Mouse (Mus musculus) WW6 (cell line): ENCODE measurements around the gene Ctu2.

ENCODE experiments used
- DNase-seq: peaks from one replicate; pipeline ENCODE4 v3.0.0-alpha.2; 2013; ENCODE audit warnings: low read depth, low spot score

Gene Ctu2

DNA sequence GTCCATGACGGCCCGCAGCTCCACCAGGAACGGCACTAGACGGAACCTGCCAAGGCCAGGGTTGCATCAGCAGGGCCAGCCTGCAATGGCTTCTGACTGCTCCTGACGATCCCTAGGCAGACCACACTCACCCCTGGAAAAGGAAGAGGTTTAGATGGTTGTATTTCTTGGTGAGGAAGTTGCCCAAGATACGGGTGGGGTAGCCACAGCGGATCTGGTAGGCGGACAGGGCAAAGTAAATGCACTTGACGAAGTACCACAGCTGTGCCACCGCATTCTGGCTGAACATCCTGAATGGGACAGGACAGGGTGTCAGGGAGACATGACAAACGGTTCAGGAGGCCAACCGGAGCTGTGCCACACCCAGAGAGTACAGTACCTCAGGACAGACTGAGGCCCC lies 8.9 kb downstream of the Ctu2 start:
- no peak for DNase-seq

DNA sequence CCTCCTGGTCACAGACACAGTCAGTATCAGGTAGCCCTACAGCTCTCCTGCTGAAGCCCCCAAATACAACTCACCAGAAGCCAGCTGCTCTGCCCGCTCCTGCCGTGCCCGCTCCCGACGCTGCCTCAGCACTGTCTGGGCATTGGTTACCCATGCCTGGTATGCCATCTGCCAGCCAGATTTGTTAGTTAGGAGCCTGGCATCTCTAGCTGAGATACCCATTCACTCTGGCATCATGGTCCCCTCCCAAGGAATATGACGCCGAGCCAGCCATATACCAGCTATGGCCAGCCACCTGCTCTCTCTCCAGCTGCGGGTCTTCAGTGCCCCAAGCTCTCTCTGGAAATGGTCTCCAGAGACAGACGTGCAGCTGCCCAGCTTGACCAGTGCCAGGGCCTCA lies 12.4 kb downstream of the Ctu2 start:
- DNase-seq, result no peak

DNA sequence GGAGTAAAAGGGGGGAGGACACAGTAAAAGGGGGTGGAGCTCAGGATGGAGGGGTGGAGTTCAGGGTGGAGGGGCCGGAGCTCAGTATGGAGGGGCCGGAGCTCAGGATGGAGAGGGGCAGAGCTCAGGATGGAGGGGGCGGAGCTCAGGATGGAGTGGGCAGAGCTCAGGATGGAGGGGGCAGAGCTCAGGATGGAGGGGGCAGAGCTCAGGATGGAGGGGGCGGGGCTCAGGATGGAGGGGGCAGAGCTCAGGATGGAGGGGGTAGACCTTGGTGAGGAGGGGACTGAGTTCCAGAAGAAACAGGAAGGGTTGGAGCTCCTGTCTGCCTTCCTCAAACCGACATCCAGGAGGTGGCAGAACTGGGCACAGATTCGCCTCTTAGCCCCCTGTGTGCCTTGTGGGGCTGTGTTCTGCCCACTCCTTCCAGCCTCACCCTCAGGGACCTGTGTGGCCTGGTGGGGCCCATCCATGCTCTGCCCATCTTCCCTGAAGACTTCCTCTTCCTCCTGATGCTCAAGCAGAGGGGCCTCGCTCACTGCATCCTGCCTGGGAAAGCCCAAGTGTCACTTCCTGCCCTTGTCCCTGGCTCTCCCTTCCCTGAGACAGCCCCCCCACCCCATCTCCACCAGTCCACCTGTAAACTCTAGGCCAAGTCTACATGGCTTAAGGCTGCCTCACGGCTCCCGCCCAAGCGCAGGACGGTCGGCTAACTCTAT lies 21.2 kb downstream of the Ctu2 start:
- no peak for DNase-seq

DNA sequence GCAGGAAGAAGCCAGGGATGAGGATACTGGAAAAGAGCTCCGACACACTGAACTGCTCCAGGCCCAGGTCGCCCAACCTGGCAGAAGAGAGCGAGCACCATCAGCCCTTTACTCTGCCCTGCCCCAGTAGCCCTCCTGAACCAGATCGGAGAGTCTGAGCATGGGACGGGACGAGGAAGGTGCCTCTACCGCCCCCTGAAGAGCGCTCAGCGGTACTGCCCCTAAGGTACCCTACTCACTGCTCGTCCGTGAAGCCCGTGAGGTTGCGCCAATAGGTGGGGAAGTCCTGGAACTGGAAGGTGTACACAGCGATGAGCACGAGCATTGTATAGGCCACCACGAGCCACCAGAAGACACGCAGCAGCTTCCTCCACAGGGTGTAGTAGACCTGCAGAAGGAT lies 22.0 kb downstream of the Ctu2 start:
- peak; percentile 75 for DNase-seq

DNA sequence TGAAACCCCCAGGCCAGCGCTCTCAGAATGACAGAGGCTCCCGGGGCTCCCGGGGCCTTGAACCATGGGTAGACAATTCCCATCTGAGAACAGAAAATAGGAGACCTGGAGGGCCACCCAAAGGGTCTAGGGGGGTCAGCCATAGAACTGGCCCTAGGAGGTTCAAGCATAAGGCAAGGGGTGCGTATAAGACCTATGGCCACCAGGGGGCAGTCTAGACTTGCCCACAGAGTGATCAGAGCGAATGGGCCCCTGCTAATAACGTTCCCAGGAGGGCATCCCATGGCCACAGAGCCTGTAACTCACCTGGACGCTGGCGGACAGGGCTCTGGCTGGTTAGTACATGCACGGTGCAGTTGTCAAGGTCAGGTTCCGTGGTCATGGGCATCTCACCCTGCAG lies 24.9 kb downstream of the Ctu2 start:
- peak; percentile 49 for DNase-seq

DNA sequence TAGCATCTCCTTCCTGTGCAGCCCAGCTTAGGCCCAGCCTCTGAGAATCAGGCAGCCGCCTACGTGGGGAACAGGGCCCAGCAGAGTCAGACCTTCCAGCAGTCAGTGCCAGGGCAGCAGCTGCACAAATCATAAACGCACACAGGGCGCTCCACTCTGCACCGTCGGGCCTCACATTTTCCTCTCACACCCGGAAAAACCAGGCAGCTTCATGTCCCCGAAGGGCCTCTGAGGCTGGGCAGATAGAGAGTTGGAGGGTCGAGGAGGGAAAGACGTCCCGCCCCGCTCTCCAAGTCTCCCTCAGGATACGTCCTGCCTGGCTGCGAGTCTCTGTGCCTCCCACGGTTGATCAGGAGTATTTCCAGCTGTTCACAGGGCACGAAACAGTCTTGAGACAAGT lies 35.6 kb downstream of the Ctu2 start:
- DNase-seq, result no peak

DNA sequence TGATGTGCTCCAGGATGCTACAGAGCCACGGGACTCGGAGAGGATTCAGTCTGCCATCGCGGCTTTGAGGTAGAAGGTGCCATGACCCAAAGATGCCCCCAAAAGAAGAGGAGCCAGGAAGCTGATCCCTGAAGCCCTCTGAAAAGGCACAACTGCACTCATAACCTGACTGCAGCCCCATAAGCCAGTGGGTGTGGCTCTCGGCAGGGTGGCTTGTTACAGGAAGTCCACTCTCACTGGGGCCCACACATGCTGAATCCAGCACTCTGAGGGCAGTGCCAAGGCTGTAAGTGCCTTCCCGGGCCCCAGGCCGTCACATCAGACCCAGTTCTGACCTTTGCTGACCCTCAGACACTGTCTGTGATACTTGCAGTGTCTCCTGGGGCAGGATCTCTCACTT lies 36.4 kb downstream of the Ctu2 start:
- no peak for DNase-seq

DNA sequence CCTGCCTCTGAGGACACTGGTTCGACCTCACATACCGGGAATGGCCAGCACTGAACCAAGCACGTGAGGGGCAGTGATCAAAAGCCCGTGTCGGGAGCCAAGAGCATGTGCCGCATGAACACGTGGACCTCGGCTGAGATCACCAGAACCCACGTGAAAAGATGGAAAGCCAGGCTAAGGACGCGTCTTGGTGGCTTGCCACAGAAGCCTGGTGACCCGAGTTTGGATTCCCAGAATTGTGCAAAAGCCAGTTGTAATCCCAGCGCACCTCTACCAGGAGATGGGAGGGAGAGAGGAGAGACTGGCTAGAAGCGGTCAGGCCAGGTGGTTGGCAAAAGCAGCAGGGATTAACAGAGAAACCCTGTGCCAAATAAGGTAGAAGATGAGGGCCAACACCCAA lies 39.8 kb downstream of the Ctu2 start:
- no peak for DNase-seq

DNA sequence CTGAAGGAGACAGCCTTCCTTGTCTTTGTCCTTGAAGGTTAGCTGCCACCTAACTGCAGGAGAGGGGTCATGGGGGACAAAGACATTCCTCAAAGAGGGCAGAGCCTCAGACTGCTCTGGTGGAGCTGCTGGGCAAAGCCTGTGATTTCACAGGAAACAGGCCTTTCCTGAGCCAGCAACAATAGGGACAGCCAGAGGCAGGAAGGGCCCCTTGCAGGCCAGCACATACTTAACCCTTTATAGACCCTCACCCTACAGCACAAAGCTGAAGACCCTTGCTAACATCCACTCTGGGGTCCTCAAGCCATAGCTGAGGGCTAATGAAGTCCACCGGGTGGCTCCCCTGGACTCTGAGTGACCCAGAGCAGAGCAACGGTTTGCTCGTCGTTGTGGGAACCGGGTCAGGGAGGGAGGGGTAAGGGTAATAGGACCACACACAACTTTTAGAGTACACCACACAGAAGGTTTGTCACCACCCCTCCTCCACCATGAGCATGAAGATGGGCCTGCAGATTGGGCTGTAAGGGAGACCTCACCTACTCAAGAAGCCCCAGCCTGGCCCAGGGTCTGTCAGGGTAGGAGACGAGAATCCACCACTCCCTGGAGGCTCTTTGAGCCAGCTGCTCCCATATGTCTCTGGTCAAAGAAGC lies 41.7 kb downstream of the Ctu2 start:
- no peak for DNase-seq

DNA sequence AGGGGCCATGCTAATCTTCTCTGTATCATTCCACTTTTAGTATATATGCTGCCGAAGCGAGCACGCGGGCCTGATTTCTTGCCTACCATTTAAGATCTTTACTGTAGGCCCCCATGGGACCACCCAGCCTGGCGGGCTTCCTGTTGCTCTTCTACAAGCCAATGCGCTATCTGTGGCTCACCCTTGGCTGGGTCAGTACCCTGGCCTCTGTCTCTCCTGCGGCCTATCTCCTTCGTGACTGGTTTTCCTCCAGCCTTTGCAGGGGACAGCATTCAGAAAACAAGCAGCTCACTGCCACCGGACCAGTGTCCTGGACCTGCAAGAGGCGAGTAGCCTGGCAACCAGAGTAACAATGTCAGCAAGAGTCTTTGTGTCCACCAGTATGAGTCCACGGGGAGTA lies 44.7 kb downstream of the Ctu2 start:
- no peak for DNase-seq

DNA sequence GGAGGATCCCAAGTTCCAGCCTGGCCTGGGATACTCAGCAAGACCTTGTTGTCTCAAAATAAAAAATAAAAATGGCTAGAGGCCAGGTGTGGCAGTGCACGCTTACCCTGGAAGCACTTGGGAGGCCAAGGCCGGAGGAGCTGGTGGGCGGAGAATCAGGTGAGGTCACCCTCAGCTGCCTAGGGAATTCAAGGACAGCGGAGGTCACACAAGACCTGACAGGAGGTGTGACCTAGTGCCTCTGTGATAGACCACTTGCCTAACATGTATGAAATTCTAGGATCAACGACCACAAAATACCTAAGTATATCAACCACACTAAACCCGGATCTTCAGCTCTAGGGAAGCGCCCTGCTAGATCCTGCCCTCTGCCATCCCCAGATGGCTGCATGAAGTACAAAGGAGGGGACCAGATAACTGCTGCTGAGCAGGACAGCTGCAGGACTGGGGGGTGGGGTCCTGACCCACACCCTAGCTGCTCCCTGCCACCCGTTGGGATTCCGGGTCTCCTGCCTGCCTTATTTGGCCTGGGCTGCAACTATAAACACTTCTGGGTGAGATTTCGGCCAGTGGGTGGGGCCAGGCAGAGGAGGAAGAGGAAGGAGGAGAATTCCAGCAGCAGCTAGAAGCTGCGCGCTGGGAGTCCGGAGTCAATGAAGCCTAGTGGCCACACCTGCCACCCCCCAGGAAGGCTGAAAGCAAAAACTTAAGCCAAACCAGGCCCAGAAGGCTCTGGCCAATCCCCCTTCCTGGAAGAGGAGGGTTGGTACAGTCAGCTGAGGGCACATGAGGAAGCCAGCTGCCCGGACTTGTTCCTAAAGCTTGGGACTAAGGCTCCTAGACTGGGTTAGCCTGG lies 47.1 kb downstream of the Ctu2 start:
- DNase-seq, result peak; percentile 73

DNA sequence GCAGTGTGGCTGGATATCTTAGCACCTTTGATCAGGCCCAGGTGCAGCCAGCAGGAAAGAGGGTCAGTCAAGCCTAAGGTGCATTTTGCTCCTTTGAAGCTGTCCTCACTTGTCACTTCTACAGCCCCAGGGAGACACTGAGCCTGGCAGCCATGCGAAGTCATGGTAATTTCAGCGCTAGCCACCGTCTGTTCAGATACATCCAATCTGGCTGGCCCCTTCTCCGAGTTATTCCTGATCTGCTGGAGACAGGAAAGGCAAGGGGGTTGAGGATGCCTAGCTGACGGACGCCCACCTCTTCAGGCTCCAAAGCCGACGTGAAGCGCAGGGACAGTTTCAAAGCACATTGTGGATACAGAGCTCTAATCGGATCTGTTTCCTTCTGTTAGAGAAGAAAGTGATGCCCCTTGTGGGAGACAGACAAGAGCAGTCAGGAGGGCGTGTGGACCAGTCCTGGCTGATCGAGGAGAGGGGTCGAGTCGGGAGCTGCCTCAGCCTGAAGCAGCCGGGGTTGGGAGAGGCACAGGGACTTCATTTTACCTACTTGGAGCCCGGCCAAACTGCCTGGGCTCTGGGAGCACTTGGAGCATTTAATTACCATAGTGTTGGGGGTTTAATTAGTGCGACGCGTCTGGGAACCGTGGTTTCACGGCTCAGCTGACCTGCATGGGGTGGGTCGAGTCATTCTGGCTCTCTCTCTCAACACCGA lies 47.9 kb downstream of the Ctu2 start:
- no peak for DNase-seq

DNA sequence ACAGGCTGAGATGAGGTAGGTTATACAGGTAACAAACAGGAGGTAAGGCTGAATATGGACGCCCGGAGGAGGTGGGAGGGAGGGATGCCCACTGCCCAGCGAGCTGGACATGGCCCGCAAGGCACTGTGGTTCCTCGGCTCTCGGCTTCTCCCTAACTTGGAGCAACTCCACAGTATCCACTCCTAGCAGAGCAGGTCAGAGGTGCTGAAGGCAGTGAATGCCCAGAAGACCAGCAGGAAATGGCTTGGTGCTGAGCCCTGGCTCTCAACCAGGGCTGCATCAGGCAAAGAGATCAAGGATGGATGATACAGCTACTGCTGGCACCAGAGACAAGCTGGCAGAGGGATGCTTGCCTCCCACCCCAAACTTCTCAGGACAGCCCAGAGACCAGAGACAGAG lies 48.6 kb downstream of the Ctu2 start:
- DNase-seq, result no peak

DNA sequence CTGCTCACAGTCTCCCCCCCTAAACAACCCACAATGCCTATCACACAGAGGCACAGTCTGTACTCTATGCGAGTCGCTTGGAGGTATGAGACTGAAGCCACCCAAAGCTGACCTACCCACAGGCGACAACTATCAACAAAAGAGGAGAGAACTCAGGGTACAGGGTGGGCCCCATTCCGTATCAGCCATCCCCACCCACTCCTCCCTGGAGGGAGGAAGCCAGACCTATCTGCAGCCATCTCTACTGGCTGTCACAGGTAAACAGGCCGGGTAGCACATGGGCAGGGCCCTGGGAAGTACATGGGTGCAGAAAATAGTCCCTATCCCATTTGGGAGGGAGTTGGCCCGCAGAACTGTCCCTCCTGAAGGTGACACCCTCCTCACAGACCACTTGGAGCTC lies 49.1 kb downstream of the Ctu2 start:
- no peak for DNase-seq

DNA sequence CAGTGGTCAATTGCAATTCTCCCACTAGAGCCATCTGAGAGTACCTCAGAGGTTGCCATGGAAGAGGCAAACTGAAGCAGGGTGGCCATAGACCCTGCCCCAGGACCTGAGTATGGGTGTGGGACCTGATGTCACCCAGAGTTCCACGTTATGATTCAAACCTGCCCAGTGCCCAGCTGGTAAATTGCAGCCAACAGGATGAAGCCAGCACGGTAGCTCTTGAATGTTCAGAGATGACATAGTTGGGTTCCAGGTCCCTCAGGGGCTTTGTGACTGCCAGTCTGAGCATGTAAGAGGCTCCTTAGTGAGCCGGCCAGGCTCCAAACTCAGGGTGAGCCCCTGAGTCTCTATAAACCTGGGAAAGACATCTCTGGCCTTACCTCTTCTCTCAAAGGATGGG lies 50.1 kb downstream of the Ctu2 start:
- no peak for DNase-seq

DNA sequence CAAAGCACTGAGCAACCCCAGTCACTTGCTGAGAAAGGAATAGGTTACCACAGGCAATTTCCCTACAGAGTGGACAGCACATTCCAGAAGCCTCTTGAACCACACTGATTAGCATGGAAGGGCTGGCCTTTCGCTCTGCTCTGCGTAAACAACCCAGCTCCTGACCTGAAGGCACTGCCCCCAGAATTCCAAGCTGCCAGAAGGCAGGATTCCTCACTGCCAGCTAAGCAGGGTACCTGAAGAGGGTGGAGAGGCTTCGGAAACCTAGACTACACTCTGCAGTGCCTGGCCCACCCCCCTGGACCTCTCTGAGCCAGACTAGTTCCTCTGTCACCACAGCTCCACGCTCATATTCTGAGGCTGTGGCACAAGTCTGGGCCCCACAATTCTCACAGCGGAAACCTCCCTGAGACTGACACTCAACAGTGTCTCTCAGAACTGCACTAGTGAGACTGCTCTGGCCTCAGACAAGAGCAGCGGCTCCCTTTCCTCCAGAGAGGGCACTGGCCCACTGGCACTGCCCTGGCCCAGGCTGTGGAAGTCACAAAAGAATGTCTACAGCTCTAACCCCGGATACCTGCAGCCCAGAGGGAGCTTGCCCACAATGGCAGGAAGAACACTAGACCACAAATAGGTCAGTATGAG lies 50.7 kb downstream of the Ctu2 start:
- no peak for DNase-seq

DNA sequence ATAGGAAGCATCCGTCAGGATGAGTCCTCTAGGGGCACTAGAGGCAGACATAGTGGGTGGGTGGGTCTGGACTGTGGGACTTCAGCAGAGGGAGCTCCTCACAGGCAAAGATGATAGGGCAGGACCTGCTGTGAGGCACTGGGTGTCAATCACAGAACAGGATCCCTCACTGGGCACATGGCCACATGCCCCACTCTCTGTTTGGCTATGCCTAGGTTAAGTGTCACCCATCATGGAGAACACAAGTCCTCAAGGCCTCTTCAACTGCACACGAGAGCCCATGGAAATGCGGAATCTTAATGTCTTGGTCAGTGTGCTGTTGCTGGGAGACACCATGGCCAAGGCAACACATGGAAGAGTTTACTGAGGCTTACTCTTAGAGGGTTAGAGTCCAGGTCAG lies 52.0 kb downstream of the Ctu2 start:
- DNase-seq, result no peak

DNA sequence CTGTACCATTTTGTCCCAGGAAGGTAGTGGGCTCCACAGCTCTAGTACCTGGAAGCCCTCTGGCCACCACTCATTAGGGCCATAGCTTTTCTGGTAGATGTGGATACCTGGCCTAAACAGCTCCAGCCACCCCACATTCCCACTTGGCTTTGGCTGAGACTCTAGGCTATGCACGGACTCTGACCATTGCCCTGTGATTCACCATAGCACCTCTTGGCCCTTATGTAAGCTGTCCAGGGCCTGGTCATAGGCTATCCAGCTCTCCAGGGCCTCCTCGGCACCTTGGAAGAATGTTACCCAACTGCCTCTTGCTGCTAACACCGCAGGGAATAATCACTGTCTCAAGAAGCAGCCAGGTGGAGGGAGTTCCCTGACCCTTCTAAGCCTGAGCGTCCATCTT lies 53.2 kb downstream of the Ctu2 start:
- no peak for DNase-seq

DNA sequence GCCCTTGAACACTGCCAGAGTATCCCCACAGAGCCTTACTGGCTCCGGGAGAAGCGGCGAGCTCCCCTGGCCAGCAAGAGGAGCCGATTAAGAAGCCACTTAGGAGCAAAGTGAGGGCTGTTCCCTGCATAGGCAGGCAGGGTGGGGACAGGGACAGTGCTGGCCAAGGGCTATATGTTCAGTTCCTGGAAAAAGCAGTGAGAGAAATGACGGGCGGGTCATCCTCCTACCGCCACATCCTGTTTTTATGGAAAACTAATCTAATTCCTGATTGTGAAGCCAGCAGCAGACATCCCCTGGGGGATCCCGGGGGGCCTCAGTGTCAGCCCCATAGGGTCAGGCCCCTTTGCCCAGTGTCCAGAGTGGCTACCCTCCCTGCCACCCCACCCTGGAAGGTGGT lies 55.4 kb downstream of the Ctu2 start:
- DNase-seq, result no peak
